Mouse (Mus musculus): ENCODE measurements around the gene Rab29.

DNA sequence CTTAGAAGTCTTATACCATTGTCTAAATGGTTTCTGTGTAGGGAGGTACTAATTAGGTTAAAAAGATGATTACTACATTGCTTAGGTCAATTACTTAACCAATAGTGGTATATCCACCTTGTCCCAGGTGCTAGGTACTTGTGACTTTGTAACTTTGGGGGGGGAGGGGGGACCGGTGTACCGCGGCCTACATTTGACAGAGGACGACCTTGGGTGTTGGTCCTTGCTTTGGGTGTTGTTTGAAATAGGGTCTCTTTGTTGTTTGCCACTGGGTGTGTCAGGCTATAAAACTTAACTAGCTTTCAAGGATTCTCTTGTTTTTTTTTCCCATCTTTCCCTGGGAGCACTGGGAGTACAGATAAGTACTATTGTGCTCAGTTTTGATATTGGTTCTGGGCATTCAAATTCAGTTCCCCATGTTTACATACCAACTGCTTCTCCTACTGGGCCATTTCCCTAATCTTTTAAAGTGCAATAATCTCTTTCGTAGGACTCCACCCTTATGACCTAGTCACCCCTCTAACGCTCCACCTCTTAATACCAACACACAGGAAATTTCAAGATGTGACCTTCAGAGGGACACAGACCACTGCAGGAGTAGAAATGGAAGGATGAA is 23.1 kb downstream of the Rab29 start:
- no peak for TF ChIP-seq CTCF (IDR thresholded peaks at IDR 0.05; ENCODE audit: extremely low read depth, insufficient read depth, low read length)
- TF ChIP-seq POLR2A (IDR thresholded peaks at IDR 0.05; ENCODE audit: extremely low read depth, insufficient read depth, low read length), result no peak
